Mouse (Mus musculus) lung, postnatal 0 days (tissue): ENCODE measurements around the gene Gm14305. TPM values are rescaled to one million over a fixed set of nuclear protein-coding genes. Genes with fewer than 3 reads are reported as not detected.
"Not testable (repeated sequence)": the region's sequence is repeated elsewhere in the genome, so short reads cannot be mapped to it uniquely, and the experiment has no call there.

Experiments used
- ATAC-seq: fragments of 200-750 bp; cut with Nextera tagmentation; 2 replicates; pipeline ENCODE4 v1.8.0; 2017; ENCODE audit warnings: moderate library complexity
- DNase-seq: peaks from one replicate; pipeline ENCODE4 v3.0.0-alpha.2; 2016; ENCODE audit warnings: low spot score
- H3K27ac ChIP-seq: fragments of 300-500 bp; sonication (generic); 2 replicates; pipeline ENCODE4 v1.5.1; 2014; ENCODE audit warnings: antibody characterized with exemption, mild to moderate bottlenecking, low read length, mixed read lengths
- H3K27me3 ChIP-seq: fragments of 300-500 bp; sonication (generic); replicated peaks from 2 replicates; pipeline ENCODE4 v1.6.1; 2014; ENCODE audit warnings: low read length, mixed read lengths; ENCODE audit not compliant: insufficient read depth
- H3K36me3 ChIP-seq: fragments of 300-500 bp; sonication (generic); 2 replicates; pipeline ENCODE4 v1.6.1; 2014; ENCODE audit warnings: low read length, mixed read lengths; ENCODE audit not compliant: insufficient read depth
- H3K4me1 ChIP-seq: fragments of 300-500 bp; sonication (generic); 2 replicates; pipeline ENCODE4 v1.6.1; 2014; ENCODE audit warnings: antibody characterized with exemption, low read depth, low read length, mixed read lengths; ENCODE audit not compliant: insufficient read depth
- H3K4me2 ChIP-seq: fragments of 300-500 bp; sonication (generic); replicated peaks from 2 replicates; pipeline ENCODE4 v1.6.1; 2014; ENCODE audit warnings: low read depth, mild to moderate bottlenecking, low read length, moderate library complexity, mixed read lengths
- H3K4me3 ChIP-seq: fragments of 300-500 bp; sonication (generic); 2 replicates; pipeline ENCODE4 v1.5.1; 2014; ENCODE audit warnings: low read depth, low read length
- H3K9ac ChIP-seq: fragments of 300-500 bp; sonication (generic); replicated peaks from 2 replicates; pipeline ENCODE4 v1.6.1; 2014; ENCODE audit warnings: low read depth, mild to moderate bottlenecking
- H3K9me3 ChIP-seq: fragments of 300-500 bp; sonication (generic); 2 replicates; pipeline ENCODE4 v1.6.1; 2016; ENCODE audit warnings: low read length, mixed read lengths
- WGBS: fragments of 180-500 bp; shearing (Covaris S2); extraction: QIAGEN DNeasy Blood & Tissue Kit; methylation state at CpG from one replicate; pipeline ENCODE4 v1.1.7; 2014; 5-methylcytosine and 5-hydroxymethylcytosine counted together
- polyA plus RNA-seq: library from polyadenylated mRNA; unstranded; fragments of >200 nt; fragmentation: Nextera tagmentation; extraction: Ambion mirVana; gene quantifications from 2 replicates; pipeline ENCODE4 v1.2.1, GENCODE M21; 2015

Gene Gm14305
- polyA plus RNA-seq: 18.7 and 21.5 TPM in 2 replicates

GRCm38 (mm10) chr2:176708051-176708450, at the start of gene Gm14305:
Gene Gm14305 (plus strand): TSS chr2:176708328.
- H3K9ac ChIP-seq, H3K4me1 ChIP-seq, H3K9me3 ChIP-seq, H3K27ac ChIP-seq, H3K36me3 ChIP-seq, ATAC-seq, DNase-seq, H3K27me3 ChIP-seq: not testable (repeated sequence)
- Histone ChIP-seq H3K4me2 (peak within 1 kb of the TSS; percentile 43), H3K4me3 (peak within 1 kb of the TSS; percentile 35)
- 20% methylated on average over 1 of the region's 6 CpGs for WGBS

- not testable (repeated sequence) for H3K36me3 ChIP-seq, DNase-seq, H3K4me2 ChIP-seq, H3K27me3 ChIP-seq, ATAC-seq, H3K4me1 ChIP-seq, H3K9ac ChIP-seq, H3K9me3 ChIP-seq, H3K27ac ChIP-seq, H3K4me3 ChIP-seq
- no CpG with 5 or more reads among the region's 6 CpGs for WGBS
These were observed 37.9 kb upstream of the Gm14305 start, which contains the start of gene Zfp973 for GRCm38 (mm10) chr2:176670222-176670621. Gene Zfp973 (plus strand): TSS chr2:176670522.

Other genes starting within 250 kb of the Gm14305 start
- 9.1 and 10.9 TPM in 2 replicates for gene Gm14434, start 221.5 kb upstream of the Gm14305 start, polyA plus RNA-seq
- gene Zfp967, start 187.3 kb upstream of the Gm14305 start, polyA plus RNA-seq: not detected in 2 replicates
- 5.9 and 10.8 TPM in 2 replicates for gene Gm14308, start 72.0 kb upstream of the Gm14305 start, polyA plus RNA-seq
- 4.0 and 4.5 TPM in 2 replicates for gene Zfp973, start 37.8 kb upstream of the Gm14305 start, polyA plus RNA-seq
- 9.0 and 11.7 TPM in 2 replicates for gene Gm14295, start 90.3 kb downstream of the Gm14305 start, polyA plus RNA-seq
- gene Gm14408, start 122.8 kb downstream of the Gm14305 start, polyA plus RNA-seq: not detected in 2 replicates
- 6.1 and 6.5 TPM in 2 replicates for gene Gm14296, start 219.5 kb downstream of the Gm14305 start, polyA plus RNA-seq